Mouse (Mus musculus): ENCODE measurements around the gene Trib3.

GRCm38 (mm10) chr2:152361193-152361592, 17.4 kb upstream of the Trib3 start:
- TF ChIP-seq POLR2A (IDR thresholded peaks at IDR 0.05; ENCODE audit: borderline replicate concordance, extremely low read depth, low read depth, low read length) (no peak), CTCF (IDR thresholded peaks at IDR 0.05; ENCODE audit: insufficient read depth, low read length) (no peak)
